Mouse (Mus musculus): ENCODE measurements around the gene Fbf1.
"Not testable (repeated sequence)": the region's sequence is repeated elsewhere in the genome, so short reads cannot be mapped to it uniquely, and the experiment has no call there.

Fbf1 gene

GRCm38 (mm10) chr11:116138096-116138467 is 29.9 kb downstream of the Fbf1 start:
- in situ Hi-C loops (cut with MboI, MseI): loop anchor here (10.0 kb wide), 1 partner anchor 53 kb away; the partner anchor contains the start of gene Wbp2

GRCm38 (mm10) chr11:116134171-116134570 is 33.8 kb downstream of the Fbf1 start:
- in situ Hi-C loops (cut with MboI, MseI): loop anchor here (5.0 to 10.0 kb wide), 2 partner anchors 49 to 102 kb away; partner anchors contain the start of genes Unk and Wbp2

- in situ Hi-C loops (cut with MboI, MseI): loop anchor here (5.0 to 10.0 kb wide), 2 partner anchors 49 to 101 kb away; partner anchors contain the start of genes Unk and Wbp2
Measured at GRCm38 (mm10) chr11:116133497-116133896, 34.5 kb downstream of the Fbf1 start.

- in situ Hi-C loops (cut with MboI, MseI): loop anchor here (5.0 to 10.0 kb wide), 2 partner anchors 48 to 100 kb away; partner anchors contain the start of genes Unk and Wbp2
Measured at GRCm38 (mm10) chr11:116132366-116133333, 35.3 kb downstream of the Fbf1 start.

GRCm38 (mm10) chr11:116131349-116132170 is 36.4 kb downstream of the Fbf1 start:
- in situ Hi-C loops (cut with MboI, MseI): loop anchor here (5.0 to 10.0 kb wide), 2 partner anchors 47 to 99 kb away; partner anchors contain the start of genes Unk and Wbp2

GRCm38 (mm10) chr11:116130488-116131205 is 37.3 kb downstream of the Fbf1 start, which contains the start of gene Trim65:
Trim65 (minus strand) TSS chr11:116131128.
- in situ Hi-C loops (cut with MboI, MseI): loop anchor here (5.0 to 10.0 kb wide), 2 partner anchors 46 to 98 kb away; partner anchors contain the start of genes Unk and Wbp2

- in situ Hi-C loops (cut with MboI, MseI): loop anchor here (5.0 to 10.0 kb wide), 2 partner anchors 45 to 98 kb away; partner anchors contain the start of genes Unk and Wbp2
Measured at GRCm38 (mm10) chr11:116129993-116130487, 37.9 kb downstream of the Fbf1 start.

GRCm38 (mm10) chr11:116129091-116129790 is 38.7 kb downstream of the Fbf1 start:
- in situ Hi-C loops (cut with MboI, MseI): no loop called here

GRCm38 (mm10) chr11:116127986-116128385 is 40.0 kb downstream of the Fbf1 start:
- in situ Hi-C loops (cut with MboI, MseI): no loop called here

- in situ Hi-C loops (cut with MboI, MseI): no loop called here
Measured at GRCm38 (mm10) chr11:116127156-116127980, 40.6 kb downstream of the Fbf1 start, which contains the start of gene Trim47. Trim47 (minus strand) TSS chr11:116127210.

GRCm38 (mm10) chr11:116126261-116126660 is 41.7 kb downstream of the Fbf1 start:
- in situ Hi-C loops (cut with MboI, MseI): no loop called here

GRCm38 (mm10) chr11:116121731-116122245 is 46.2 kb downstream of the Fbf1 start:
- in situ Hi-C loops (cut with MboI, MseI): not testable (repeated sequence)

GRCm38 (mm10) chr11:116117819-116118218 is 50.1 kb downstream of the Fbf1 start:
- in situ Hi-C loops (cut with MboI, MseI): no loop called here

- in situ Hi-C loops (cut with MboI, MseI): no loop called here
Measured at GRCm38 (mm10) chr11:116117241-116117640, 50.7 kb downstream of the Fbf1 start.

- in situ Hi-C loops (cut with MboI, MseI): no loop called here
Measured at GRCm38 (mm10) chr11:116111611-116112203, 56.3 kb downstream of the Fbf1 start.

- in situ Hi-C loops (cut with MboI, MseI): no loop called here
Measured at GRCm38 (mm10) chr11:116111067-116111466, 56.9 kb downstream of the Fbf1 start.

GRCm38 (mm10) chr11:116110540-116110939 is 57.4 kb downstream of the Fbf1 start:
- in situ Hi-C loops (cut with MboI, MseI): no loop called here

- in situ Hi-C loops (cut with MboI, MseI): no loop called here
Measured at GRCm38 (mm10) chr11:116110131-116110530, 57.8 kb downstream of the Fbf1 start.
